ENCODE assay signal across 8 mouse cellular contexts in the genomic region with DNA sequence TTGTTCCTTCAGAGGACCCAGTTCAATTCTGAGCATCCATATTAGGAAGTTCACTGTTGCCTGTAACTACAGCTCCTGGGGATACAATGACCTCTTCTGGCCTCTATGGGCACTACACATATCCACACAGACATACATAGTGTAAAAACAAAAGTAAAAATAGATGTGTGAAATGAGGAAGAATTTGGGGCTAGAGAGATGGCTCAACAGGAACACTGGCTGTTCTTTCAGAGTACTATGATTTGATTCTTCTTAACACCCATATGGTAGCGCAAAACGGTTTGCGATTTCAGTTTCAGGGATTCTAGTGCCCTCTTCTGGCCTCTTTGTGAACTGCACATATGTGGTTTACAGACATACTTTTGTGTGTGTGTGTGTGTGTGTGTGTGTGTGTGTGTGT. TPM values are rescaled to one million over a fixed set of nuclear protein-coding genes. Genes with fewer than 3 reads are reported as not detected.
A peak's percentile ranks its signal among the peaks of the same experiment; 100 is the strongest.
DNase-seq lines count a peak whose midpoint lies in the region; ATAC-seq and TF ChIP-seq lines count a peak whose summit lies in the region.
"Had no signal": no experiment of that assay in that cellular context is flagged by ENCODE, and none has a peak within 500 bp of the region (broad histone marks: within the 10 kb centered on the region; RNA-seq: fewer than 3 reads in every experiment).

No protein-coding gene starts in this region.

- WGBS in lung, postnatal 0 days, result 27% methylated on average over 3 of the region's 3 CpGs

- TF ChIP-seq EP300 in lung, postnatal 0 days (IDR thresholded peaks at IDR 0.05), result no peak

- H3K4me2 ChIP-seq in lung, postnatal 0 days (replicated peaks; ENCODE audit: low read depth, low read length), result no peak overlapping the region
- H3K4me2 ChIP-seq: liver, embryonic 15.5 days had no signal

- no peaks in the 10 kb centered on the region for H3K4me1 ChIP-seq in E14TG2a.4 (replicated peaks; ENCODE audit: low read depth, low read length)
- H3K4me1 ChIP-seq in lung, postnatal 0 days (ENCODE audit: insufficient read depth, low read depth, low read length), result no peaks in the 10 kb centered on the region
- H3K4me1 ChIP-seq: liver, embryonic 15.5 days had no signal

- peak; percentile 15 for DNase-seq in layer of hippocampus, adult 11-12 months (ENCODE audit: low spot score)
- no peak for DNase-seq in layer of hippocampus, postnatal 36 days
- peak; percentile 16 for DNase-seq in adipocyte (ENCODE audit: low spot score)
- peak; percentile 4 to 23 for DNase-seq in heart, postnatal 14 days
- peak; percentile 34 for DNase-seq in lung, postnatal 0 days (ENCODE audit: low spot score)
- peak; percentile 48 for DNase-seq in thymus, postnatal 4 days

- intact Hi-C loops in heart, postnatal 14 days (cut with DNase I), result loop anchor here (2.0 kb wide), 1 partner anchor 242 kb away; no protein-coding TSS in a partner anchor

- no peaks in the 10 kb centered on the region for H3K9me3 ChIP-seq in E14TG2a.4 (ENCODE audit: low read length)
- H3K9me3 ChIP-seq in lung, postnatal 0 days (ENCODE audit: low read length), result no peaks in the 10 kb centered on the region
- H3K9me3 ChIP-seq: liver, embryonic 15.5 days had no signal

- H3K4me3 ChIP-seq in E14TG2a.4 (replicated peaks; ENCODE audit: low read length), result no peak overlapping the region
- H3K4me3 ChIP-seq in lung, postnatal 0 days (ENCODE audit: low read depth, low read length), result no peak overlapping the region
- H3K4me3 ChIP-seq: liver, embryonic 15.5 days had no signal

- no peak overlapping the region for H3K9ac ChIP-seq in lung, postnatal 0 days (replicated peaks; ENCODE audit: low read depth)
- H3K9ac ChIP-seq: liver, embryonic 15.5 days had no signal

- no peaks in the 10 kb centered on the region for H3K36me3 ChIP-seq in E14TG2a.4 (ENCODE audit: insufficient read depth, low read length)
- H3K36me3 ChIP-seq in lung, postnatal 0 days (ENCODE audit: insufficient read depth, low read length), result no peaks in the 10 kb centered on the region
- H3K36me3 ChIP-seq: liver, embryonic 15.5 days had no signal

- peak; percentile 55 for TF ChIP-seq CTCF in E14TG2a.4 (conservative IDR thresholded peaks at IDR 0.05; ENCODE audit: low read length)
- peak; percentile 64 for TF ChIP-seq CTCF in lung, postnatal 0 days (IDR thresholded peaks at IDR 0.05)

- no peaks in the 10 kb centered on the region for H3K27me3 ChIP-seq in E14TG2a.4 (ENCODE audit: insufficient read depth, low read length)
- H3K27me3 ChIP-seq in lung, postnatal 0 days (replicated peaks; ENCODE audit: insufficient read depth, low read length), result no peaks in the 10 kb centered on the region
- H3K27me3 ChIP-seq: liver, embryonic 15.5 days had no signal

- H3K27ac ChIP-seq in lung, postnatal 0 days (ENCODE audit: low read length), result no peak overlapping the region
- H3K27ac ChIP-seq: liver, embryonic 15.5 days had no signal

- peak; percentile 49; the same call in 1 of the 2 replicates for ATAC-seq in lung, postnatal 0 days

RNA-seq across cellular contexts. Expression of gene 5430427O19Rik, which starts 48.9 kb away (rescaled TPM):
- under 1 TPM; 0.17 to 0.20 TPM for total RNA-seq in layer of hippocampus, postnatal 36 days (2021)
- total RNA-seq in heart, postnatal 14 days (2021), result under 1 TPM; 0.05 to 0.10 TPM
- 0.49 and 0.53 TPM in 2 replicates for polyA plus RNA-seq in lung, postnatal 0 days (2015; fragmentation: Nextera tagmentation; extraction: Ambion mirVana)

Comparison
In these comparisons a context has a peak if more than half of its experiments do, and no peak if none do; other contexts are left out.
1. DNase-seq: peak in layer of hippocampus, adult 11-12 months (single experiment), adipocyte (single experiment), heart, postnatal 14 days (2 of 2), lung, postnatal 0 days (single experiment) and thymus, postnatal 4 days (single experiment); none in layer of hippocampus, postnatal 36 days (0 of 2).